Mouse (Mus musculus): ENCODE data around the gene Mdh1b.

Mdh1b gene

DNA sequence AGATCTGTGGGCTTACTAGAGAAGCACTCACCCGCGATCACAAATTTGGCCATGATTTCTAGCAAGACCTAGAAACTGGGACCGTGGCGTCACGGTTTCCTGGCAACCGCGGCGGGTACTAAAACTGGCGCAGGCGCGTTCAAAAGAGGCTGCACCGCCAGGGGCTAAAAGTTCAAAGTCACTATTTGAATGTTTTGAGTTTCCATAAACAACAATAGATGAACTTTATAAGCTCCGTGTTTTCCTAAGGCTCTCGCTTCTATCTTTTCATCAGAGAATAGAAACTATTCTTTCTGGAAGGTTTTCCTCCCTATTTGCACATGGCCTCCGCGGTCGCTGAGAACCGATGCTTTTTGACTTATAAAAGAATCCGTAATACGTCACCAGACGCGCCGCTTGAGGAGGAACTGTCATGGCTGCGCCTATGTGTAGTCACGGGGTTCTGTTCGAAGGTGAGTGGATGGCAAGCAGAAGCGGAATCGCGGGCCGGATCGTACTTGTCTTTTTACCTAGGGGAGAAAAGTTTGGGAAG lies at the start of gene Mdh1b, which contains the start of gene Fastkd2:
Mdh1b (minus strand) TSS at position 79 of the 532 bp plus-strand sequence.
Fastkd2 (plus strand) TSS at position 375 of the 532 bp plus-strand sequence.
- DNase-seq (ENCODE audit: low spot score): peak; percentile 64

DNA sequence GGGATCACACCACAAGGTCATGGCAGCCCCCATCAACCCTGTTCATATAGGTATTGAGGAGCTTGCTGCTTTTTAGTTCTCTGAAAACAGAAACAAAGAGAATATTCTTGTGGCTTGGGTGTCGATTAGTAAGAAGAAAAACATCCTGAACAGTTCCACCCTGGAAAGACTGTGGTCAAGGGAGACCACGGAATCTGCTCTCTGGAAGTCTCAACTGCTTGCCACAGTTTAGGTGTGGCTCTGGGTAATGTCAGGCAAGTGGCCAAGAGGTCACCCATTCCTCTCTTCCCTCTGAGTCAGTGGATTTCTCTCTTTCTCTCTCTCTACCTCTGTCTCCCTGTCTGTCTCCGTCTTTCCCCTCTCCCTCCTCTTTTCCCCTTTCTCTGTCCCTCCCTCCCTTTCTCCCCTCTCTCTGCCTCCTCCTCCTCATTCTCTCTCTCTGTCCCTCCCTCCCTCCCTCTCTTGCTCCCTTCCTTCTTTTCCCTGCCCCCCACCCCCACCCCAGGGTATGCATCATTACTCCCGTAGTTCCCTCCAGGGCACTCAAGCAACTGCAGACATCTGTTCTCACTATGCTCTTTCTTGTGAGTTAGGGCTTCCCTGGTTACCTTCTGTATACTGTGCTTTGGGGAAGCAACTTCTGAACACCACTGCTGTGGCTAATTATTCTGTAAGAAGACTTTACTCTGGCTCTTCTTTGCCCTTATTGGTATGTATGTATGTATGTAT lies 46.9 kb upstream of the Mdh1b start:
- no peak for DNase-seq (ENCODE audit: low spot score)

- no peak for DNase-seq (ENCODE audit: low spot score)
These were observed 46.3 kb upstream of the Mdh1b start for GRCm38 (mm10) chr1:63776396-63776795.

- no peak for DNase-seq (ENCODE audit: low spot score)
These were observed 40.2 kb upstream of the Mdh1b start for GRCm38 (mm10) chr1:63770309-63770708.

DNA sequence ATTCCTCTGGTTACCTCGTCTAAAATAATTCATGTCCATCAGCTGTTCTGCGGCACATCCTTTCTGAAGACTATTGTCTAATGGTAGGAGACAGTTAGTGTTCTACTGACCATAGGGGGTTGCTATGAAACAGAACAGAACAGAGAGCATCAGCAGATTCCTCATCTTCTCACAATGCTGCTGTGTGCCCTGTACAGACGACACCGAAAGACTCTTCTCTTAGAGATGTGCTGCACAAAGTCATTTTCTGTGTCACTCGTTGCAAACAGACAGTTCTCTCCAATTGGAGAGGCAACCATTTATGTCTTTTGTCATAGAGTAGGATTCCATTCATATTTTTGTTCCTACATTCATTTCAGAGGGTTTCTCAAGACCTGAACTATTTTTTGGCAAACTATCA lies 39.0 kb upstream of the Mdh1b start, which contains the start of gene 4933402D24Rik:
4933402D24Rik (minus strand) TSS at position 101 of the 400 bp plus-strand sequence.
- DNase-seq (ENCODE audit: low spot score): no peak

DNA sequence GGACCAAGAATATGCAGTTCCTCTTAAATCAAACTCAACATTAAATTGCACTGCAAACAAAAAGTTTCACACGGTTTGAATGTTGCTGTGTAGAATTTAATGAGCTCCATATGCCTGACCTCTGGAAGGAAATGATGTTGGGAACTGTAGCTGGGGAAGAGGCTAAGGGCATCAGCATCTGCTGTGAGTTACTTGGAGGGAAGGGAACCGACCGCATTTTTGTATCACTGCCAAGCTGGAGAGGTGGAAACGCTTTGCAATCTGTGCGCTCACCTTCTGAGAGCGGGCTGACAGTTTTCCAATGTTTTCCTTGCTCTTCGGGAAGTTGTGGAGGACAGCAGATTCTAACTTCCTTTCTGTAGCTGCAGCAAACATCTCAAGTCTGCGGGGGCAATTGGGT lies 38.0 kb upstream of the Mdh1b start:
- no peak for DNase-seq (ENCODE audit: low spot score)

- DNase-seq (ENCODE audit: low spot score): no peak
These were observed 34.3 kb upstream of the Mdh1b start for GRCm38 (mm10) chr1:63764395-63764794.

DNA sequence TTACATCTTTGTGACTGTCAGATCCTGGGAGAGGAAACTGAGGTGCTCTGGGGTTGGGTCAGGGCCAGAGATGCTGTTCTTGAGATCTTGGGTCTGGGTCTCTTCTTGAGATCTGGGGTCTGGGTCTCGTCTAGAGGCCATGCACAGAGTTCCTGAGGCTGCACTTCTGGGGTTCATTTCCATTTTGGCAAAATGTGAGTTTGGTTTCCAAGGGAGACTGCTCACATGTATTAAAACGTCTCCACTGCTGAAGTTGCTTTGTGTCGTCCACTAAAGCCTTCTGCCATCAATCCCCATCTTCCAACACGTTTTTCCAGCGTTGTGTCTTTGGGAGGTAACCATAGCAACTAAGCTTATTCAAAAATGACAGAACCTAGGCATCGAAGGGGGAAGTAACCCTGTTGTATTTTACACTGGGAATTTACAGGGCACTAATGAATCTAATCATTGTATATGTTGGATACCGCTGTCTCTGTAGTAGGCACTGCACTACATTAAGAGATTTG lies 33.8 kb upstream of the Mdh1b start:
- no peak for DNase-seq (ENCODE audit: low spot score)

GRCm38 (mm10) chr1:63763212-63763694 lies 33.1 kb upstream of the Mdh1b start:
- DNase-seq (ENCODE audit: low spot score): no peak

DNA sequence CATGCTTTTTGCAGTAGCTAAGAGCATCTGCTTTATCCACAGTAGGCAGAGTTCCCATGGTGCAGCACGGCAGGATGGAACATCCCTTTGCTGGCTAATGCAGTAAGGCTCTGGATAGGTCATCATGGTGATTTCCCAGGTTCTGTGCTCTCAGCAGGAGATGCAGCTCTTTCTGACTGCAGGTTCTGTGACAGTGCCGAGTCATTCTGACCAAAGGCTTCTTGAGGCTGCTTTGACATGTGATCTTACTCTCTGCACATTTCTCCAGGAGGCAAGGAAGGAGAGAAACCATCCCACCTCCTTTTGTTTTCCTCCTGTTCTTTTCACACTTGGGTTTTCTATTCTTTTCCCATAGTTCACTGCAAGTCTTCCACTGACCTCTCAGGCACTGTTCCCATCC lies 25.9 kb upstream of the Mdh1b start:
- DNase-seq (ENCODE audit: low spot score): no peak

DNA sequence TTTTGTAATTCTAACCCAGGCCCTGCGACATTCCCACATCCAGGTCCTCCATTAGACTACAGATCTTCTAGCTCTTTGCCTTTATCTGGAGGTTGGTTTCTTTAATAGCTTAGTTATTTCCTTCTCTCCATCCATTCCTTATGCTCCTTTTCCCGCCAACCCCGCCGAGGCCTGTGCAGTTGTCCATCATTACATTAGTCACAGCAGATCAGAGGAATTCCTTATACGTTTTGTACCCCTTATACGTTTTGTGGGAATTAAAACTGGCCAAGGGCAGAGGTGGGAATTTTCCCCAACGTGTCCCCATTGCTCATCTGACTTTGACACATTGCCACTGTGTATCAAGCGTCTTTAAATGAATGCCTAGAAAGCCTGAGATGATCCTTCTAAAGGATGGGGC lies 322 bp downstream of the Mdh1b start:
- DNase-seq (ENCODE audit: low spot score): no peak

GRCm38 (mm10) chr1:63720161-63720560 lies 10.0 kb downstream of the Mdh1b start:
- DNase-seq (ENCODE audit: low spot score): no peak

DNA sequence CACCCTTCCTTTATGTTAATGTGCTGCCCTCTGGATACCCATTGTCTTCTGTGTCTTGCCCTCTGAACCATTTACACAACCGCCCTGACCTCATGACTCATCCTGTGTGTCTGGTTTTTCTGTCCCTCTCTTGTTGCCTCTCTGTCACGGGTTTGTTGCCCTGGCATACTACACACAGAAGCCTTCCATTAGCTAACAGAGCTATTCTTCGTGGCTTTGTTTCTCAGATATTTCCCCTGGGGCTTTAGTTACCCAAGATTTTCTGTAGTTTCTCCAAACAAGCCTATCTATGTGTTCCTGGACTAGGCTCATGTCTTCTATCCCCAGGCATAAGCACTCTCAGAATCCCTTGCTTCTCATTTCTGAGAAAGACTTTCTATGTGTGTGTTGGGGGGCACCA lies 21.2 kb downstream of the Mdh1b start:
- no peak for DNase-seq (ENCODE audit: low spot score)

GRCm38 (mm10) chr1:63705733-63706132 lies 24.4 kb downstream of the Mdh1b start:
- no peak for DNase-seq (ENCODE audit: low spot score)

- no peak for DNase-seq (ENCODE audit: low spot score)
These were observed 33.3 kb downstream of the Mdh1b start for GRCm38 (mm10) chr1:63696861-63697260.

GRCm38 (mm10) chr1:63686827-63687226 lies 43.3 kb downstream of the Mdh1b start, which contains the start of gene Dytn:
Gene Dytn (minus strand): TSS chr1:63686927.
- no peak for DNase-seq (ENCODE audit: low spot score)

DNA sequence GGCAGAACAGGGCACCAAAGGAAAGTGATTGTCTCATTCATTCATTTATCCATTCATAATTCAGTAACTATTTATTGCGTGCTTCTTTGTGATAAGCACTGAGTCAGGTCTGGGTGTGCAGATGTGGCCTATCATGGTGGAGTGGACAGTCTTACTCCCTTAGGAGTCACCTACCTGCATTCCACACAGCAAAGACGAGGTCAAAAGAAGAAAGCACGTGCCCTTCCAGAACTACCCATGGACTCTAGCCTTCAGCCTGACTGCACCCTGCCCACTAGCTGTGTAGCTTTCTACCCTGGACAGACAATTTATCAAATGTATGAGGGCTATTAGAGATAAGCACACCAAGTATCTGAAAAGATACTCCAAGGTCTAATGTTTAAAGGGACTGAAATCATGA lies 54.1 kb downstream of the Mdh1b start:
- no peak for DNase-seq (ENCODE audit: low spot score)

GRCm38 (mm10) chr1:63668852-63669160 lies 61.3 kb downstream of the Mdh1b start:
- no peak for DNase-seq (ENCODE audit: low spot score)

- DNase-seq (ENCODE audit: low spot score): no peak
These were observed 61.9 kb downstream of the Mdh1b start for GRCm38 (mm10) chr1:63667949-63668851.

DNA sequence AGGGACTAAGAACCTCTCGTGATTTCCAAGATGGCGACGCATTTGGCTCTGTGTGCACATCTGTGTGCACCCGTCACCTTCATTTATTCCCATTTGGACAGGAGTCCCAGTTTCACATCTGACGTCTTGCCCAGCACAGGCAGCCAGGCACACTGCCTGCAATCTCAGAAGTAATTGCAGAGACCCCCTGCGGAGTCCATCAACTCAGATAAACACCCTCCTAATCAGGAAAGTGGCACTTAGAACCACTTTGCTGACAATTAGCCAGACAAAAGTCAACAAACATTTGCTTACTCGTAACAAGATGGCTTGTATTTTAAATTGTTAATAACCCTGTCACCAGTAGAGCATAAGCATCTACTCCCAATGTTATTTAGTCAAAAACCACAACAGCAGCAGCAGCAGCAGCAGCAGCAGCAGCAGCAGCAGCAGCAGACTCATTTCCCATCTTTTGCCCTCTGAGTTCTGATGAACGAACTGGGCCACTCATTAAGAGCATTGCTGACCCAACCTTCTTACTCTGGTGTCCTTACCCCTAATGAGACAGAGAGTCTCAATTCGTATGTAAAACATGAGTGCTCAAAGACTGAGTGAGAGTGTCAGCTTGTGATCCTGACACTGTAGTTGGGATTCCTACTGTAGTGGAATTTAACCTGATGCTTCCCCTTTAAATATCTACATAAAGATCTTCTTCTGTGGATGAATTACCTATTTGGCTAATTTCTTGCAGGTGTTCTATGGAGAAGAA lies 62.7 kb downstream of the Mdh1b start:
- no peak for DNase-seq (ENCODE audit: low spot score)

DNA sequence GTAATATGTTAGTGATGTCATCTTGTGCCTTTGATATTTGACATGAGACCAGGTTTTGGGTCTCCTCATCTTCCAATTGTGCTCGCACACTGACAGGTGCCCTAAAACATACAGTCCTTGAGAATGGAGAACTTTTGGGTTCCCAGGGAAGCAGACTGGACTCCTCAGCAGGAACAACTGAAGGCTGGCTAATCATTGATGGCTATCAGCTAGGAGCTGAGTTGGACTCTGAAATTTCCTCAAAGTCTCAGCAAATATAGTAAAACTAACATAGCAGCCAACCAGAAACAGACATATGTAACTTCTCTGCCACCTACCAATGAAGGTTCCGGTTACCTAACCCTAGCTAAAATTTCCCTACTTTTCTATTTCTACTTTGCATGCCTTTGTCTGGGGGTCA lies 64.0 kb downstream of the Mdh1b start:
- DNase-seq (ENCODE audit: low spot score): no peak

- no peak for DNase-seq (ENCODE audit: low spot score)
These were observed 70.5 kb downstream of the Mdh1b start for GRCm38 (mm10) chr1:63659591-63659990.

Data from spleen, adult 12 weeks (tissue).